Mouse (Mus musculus) thymus, adult 2 months (tissue): ENCODE data around the gene Olfr412.

Source experiments
- CTCF ChIP-seq: fragments of 200-500 bp; IDR thresholded peaks from 2 replicates; pipeline ENCODE4 v1.5.1; 2012; ENCODE audit warnings: mild to moderate bottlenecking, control low read depth, low read length, moderate library complexity, borderline replicate concordance; ENCODE audit not compliant: control insufficient read depth, poor library complexity, insufficient read depth; ENCODE audit errors: extremely low read depth
- POLR2A ChIP-seq: fragments of 200-500 bp; IDR thresholded peaks from 2 replicates; pipeline ENCODE4 v1.6.1; 2012; ENCODE audit warnings: mild to moderate bottlenecking, low read length, control low read depth, moderate library complexity; ENCODE audit not compliant: control insufficient read depth, poor library complexity, insufficient read depth; ENCODE audit errors: extremely low read depth

DNA sequence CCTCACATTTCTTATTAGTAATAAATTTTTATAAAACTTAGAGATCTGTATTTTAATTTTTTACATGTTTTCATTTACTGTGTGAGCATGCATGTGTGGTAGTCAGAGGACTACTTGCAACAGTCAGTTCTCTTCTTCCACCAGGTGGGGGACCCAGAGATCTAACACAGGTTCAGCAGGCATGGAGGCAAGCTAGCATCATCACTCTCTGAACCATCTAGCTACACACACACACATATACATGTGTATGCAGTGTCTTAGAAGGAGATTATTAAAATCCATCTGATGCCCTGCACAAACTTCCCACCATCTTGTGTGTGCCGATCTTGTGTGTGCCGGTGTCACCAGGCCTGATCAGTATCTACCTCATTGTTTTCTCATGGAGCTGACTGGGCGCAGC, 15.0 kb downstream of the Olfr412 start:
- TF ChIP-seq CTCF (no peak), POLR2A (no peak)
